Mouse (Mus musculus): Measurements from ENCODE around the gene Gm33815. TPM values are rescaled to one million over a fixed set of nuclear protein-coding genes. Genes with fewer than 3 reads are reported as not detected.

Gm33815 gene
- not detected for total RNA-seq (2023)

GRCm38 (mm10) chrY:69320832-69321231 lies at the start of gene Gm33815:
TSS of gene Gm33815 (plus strand) at chrY:69321132.

All from B cell, adult 67 days (primary cell).